Mouse (Mus musculus) spleen, adult 18-20 months (tissue): Measurements from ENCODE around the gene Acsl5.

Experiments used
- DNase-seq, 2 experiments: peaks; one replicate each; pipeline ENCODE4 v3.0.0; 2022; ENCODE audit warnings: mixed read lengths in 2 of 2

Gene Acsl5

GRCm38 (mm10) chr19:55251383-55252124 is at the start of gene Acsl5:
TSS of gene Acsl5 (plus strand) at chr19:55251938.
- DNase-seq = no peak

DNA sequence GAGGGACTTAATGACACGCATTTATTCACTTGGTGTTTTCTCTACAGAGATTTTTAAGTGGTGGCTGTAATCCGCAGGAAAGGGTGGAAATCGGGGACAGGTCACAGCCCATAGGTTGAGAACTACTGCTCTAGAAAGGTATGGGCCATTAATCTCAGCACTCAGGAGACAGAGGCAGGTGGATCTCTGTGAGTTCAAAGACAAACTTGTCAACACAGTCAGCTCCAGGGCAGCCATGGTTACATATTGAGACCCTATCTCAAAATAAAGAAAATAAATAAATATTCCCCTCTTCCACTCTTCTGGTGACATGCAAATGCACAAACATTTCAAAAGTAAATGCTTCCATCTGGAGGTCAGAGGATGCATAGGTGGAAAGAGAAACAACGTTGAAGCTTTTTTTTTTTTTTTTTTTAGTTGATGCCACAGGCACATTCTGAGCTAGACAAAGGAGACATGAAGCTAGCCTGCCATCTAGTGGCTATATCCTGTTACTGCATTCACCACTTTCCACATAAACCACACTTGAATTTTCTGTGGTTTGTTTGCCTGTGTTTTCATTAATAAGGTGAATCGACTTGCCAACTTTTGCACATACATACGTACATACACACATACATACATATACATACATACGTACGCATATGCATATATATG is 45.1 kb upstream of the Acsl5 start:
- peak in 1 of 2 experiments; percentile 17 for DNase-seq

DNA sequence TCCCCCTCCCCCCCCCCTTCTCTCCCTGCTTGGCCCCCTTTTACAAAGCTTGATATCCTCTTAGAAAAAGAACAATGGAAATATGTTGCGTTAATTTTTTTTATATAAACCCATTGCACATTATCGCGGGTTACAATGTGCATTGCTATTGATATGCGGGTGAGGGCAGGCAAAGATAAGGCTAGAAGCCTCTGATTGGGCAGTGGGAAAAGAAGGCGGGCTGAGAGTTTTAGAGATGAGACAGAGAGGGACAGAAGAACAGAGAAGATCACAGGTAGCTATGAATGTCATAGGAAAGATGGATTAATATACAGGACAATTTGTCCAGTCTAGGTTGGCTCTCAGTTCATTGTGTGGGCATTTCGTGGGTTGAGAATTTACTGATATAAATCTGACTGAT is 44.5 kb upstream of the Acsl5 start:
- no peak for DNase-seq

DNA sequence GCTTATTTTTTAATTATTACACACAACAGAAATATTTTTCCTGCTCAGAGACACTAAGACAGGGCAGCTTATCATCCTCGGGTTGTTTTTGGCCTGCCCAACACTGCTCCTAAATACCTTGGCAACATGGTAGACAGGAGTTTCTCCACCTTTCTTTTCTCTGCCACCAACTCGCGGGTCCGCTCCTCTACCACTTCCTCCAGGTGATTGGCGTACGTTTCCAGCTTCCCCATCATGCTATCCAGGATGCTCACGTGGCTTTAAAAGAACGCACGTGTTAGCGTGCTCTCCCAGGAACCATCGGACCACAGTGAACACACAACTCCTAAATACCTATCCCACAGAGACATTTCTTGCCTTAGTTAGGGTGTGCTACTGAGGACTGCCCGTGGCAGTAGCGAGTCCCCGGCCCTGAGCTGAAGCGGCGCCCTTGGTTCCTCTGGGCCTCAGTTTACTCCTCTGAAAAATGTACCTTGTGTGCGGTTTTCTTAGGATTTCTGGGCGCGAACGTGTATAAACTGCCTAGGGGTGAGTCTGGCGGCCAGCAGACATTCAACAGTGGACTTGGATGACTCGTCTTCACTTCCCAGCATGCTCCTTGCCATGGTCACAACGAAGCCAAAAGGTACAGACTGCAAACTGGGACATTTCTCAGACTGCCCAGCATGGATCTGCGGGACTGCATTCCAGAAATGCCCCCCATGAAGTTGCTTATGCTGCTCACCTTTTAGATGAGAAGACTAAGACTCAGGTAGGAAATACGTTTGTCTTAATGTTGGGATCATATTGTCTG is 43.8 kb upstream of the Acsl5 start:
- no peak for DNase-seq

DNA sequence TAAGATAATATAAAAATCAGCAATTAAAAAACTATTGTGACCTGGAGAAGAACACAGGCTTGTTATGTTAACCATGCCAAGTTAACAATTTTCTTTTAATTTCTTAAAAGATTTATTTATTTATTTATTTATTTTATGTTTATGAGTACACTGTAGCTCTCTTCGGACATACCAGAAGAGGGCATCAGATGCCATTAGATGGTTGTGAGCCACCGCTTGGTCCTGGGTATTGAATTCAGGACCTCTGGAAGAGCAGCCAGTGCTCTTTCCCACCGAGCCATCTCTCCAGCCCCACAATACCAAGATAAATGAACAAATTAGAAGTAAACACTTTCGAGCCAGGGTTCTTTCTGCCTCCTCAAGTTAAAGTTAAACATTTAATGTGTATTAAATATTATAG is 43.1 kb upstream of the Acsl5 start:
- DNase-seq = no peak

DNA sequence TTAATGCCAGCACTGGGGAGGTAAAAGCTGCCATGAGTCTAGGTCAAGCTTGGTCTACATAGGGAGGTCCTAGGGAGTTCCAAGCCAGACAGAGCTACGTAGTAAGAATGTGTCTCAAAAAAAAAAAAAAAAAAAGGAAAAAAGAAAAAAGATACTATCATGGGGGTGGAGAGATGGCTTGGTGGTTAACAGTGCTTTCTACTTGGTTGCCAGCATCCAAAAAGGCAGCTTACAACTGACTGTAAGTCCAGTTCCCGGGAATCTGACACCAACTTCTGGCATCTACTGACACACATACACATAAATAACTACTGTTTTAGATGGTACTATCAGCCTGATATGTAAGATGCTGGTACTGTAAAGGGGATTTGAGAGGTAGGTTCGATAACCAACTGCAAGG is 42.7 kb upstream of the Acsl5 start:
- DNase-seq = no peak

DNA sequence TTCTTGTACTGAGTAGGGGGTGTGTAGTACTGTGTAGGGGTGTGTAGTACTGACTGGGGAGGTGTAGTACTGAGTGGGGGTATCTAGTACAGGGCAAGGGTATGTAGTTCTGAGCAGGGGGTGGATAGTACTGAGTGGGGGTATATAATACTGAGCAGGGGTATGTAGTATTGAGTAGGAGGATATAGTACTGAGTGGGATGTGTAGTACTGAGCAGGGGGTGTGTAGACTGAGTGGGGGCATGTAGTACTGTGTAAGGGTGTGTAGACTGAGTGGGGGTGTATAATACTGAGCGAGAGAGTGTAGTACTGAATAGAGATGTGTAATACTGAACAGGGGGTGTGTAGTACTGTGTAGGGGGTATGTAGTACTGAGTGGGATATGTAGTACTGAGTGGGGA is 40.0 kb upstream of the Acsl5 start:
- DNase-seq = no peak

GRCm38 (mm10) chr19:55213617-55214340 is 38.0 kb upstream of the Acsl5 start:
- DNase-seq = no peak

DNA sequence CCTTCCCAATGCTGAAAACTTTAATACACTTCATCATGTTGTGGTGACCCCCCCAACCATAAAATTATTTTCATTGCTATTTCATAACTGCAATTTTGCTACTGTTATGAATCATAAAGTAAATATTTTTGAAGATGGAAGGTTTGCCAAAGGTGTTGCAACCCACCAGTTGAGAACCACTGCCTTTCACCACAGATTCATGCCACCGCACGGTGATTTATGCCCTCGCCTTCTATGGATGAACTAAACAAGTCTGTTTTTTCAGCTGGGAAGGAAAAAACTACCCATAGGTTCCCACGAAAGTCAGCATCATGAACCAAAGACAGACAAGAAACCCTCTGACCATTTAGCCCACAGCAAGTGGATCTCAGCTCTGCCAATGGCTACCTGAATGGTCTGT is 34.9 kb upstream of the Acsl5 start:
- DNase-seq = no peak

DNA sequence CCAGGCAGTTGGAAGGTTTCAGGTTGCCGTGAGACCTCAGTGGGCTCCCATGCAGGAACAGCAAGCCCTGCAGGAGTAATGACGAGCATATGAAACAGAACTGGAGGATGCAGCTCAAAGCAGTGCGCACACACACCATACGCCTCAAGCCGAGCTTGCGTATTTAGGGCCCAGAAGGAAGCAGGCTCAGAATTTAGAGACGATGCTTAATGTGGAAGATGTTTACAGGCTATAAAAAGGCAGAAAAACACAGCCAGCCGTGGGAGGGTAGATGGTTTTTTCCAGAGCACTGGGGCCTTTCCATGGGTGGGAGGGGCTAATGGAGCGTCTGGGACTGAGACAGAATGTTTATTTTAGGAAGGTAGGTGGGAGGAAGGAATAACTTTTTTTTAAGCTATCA is 34.4 kb upstream of the Acsl5 start:
- no peak for DNase-seq

- DNase-seq = peak; percentile 43 to 75
Measured at GRCm38 (mm10) chr19:55218192-55218739, 33.5 kb upstream of the Acsl5 start.

DNA sequence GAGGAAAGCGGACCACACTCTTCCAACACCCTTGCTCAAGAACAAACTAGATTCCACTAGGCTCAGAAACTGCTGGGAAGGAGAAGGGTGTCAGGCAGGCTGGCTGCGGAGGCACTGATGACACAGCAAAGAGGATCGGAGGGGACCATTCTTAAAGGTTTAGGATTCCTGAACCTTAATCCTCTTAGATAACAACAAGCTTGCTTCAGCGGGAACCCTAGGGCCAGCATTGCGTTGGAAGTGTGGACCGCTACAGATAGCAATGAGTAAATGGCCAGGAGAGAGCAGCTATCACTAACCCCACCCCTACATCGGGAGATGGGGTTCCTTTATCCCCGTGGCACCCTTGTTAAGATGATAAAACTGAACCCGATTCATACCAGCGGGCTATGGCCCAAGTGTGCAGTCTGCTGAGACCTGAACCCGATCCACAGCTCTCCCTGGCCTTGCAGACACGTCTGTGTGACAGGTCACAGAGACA is 33.0 kb upstream of the Acsl5 start:
- no peak for DNase-seq

- no peak for DNase-seq
Measured at GRCm38 (mm10) chr19:55219359-55219758, 32.4 kb upstream of the Acsl5 start.

- no peak for DNase-seq
Measured at GRCm38 (mm10) chr19:55221208-55221607, 30.5 kb upstream of the Acsl5 start.

DNA sequence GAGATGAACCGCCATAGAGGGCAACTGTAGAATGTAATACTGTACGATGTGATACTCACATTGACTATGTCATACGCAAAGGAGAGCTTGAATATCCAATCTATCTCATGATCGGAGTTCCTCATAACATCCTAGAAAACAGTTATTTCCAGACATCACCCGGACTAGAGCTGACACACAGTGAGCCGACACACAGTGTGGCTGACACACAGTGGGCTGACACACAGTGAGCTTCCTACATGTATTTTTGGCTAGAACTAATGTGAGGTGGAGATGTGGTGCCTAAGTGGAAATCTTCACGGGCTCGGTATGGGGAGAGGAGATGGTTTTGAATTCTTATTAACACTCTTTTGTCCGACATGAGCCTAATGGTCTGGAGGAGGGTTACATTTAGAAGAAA is 29.5 kb upstream of the Acsl5 start:
- DNase-seq = no peak

- no peak for DNase-seq
Measured at GRCm38 (mm10) chr19:55226621-55227020, 25.1 kb upstream of the Acsl5 start.

DNA sequence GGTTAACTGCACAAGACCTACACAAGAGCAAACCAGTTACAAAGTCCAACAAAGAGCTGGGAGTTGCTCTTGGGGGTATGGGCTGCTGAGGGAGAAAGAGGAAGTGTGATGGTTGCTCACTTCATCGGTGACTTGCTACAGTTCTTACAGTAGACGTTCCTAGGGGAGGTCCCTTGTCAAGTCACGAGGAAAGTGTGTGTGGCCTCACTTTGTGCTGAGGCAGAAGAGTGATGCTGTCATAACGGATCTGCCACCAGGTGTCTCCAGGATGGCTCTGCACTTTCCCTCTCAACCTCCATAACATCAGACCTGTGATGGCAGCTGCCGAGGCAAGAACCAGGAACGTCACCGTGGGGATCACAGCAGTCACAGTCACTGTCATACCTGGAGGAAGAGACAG is 24.6 kb upstream of the Acsl5 start:
- no peak for DNase-seq

DNA sequence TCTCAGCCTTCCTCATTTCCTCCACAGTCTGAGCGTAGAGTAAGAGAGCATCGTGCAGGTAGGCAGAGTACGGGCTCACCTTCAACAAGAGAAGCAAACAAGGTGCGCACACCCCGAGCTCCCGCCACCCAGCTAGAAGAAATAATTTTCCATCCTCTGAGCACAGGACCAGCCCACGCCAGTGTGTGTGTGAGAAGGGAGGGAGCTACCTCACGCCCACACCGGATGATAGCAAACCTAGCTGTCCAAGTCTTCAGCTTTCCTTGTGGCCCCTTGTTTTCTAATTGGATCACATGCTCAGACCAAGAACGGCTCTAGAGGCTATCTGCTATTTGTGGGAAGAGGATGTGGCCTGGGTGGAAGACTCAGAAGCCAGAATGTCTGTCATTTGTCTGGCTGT is 20.7 kb upstream of the Acsl5 start:
- DNase-seq = no peak

- no peak for DNase-seq
Measured at GRCm38 (mm10) chr19:55232136-55232535, 19.6 kb upstream of the Acsl5 start.

DNA sequence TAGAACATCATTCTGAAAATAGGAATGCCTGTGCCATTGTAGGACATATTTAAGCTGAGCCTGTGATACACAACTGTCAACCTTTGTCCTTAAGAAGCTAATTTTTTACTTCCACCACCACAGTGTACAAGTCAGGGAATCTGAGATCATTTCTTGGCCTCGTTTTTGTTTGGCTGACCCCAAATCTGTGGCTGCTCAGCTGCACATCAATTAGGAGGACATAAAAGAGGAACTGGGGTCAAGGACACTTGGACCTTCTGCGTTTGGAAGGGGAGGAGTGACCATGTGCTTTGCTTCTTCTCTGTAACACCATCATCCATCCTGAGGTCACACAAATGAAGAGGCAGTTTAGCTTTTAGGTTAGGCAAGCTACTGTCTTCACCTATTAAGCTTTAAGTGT is 15.7 kb upstream of the Acsl5 start:
- no peak for DNase-seq

GRCm38 (mm10) chr19:55236564-55236963 is 15.2 kb upstream of the Acsl5 start:
- no peak for DNase-seq

GRCm38 (mm10) chr19:55239766-55240426 is 11.8 kb upstream of the Acsl5 start:
- no peak for DNase-seq
